Mouse (Mus musculus): ENCODE data around the gene Gtpbp1.

DNA sequence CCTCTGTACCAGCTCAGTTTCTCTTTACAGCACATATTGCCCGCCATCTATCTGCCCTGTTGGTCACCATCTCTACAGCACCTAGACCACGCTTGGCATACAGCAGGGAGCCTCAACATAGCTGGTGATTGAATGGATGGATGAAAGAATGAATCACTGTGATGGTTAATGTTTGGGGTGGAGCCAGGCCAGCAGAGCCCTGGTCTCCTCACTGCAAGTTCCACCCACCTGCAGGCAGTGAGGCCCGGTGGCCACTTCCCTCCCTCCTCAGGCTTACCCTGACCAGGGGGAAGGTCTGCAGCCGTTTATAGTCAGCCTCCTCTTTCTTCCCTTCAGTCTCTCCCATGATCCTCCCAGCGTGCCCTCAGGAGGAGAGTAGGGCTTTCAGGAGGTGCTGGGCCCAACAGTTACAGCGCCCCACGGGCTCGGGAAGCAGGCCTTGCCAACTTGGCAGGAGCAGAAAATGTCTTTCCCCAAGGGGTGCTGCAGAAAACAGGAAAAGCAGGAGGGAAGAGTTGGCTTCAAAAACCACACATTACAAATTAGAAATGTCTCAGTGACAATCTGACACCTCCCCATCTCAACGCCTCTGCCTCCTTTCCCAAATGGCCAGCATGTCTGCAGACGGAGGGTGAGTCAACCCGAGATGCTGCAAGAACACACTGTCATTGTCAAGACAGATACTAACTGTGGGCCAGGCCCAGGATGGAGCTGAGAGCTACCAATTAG lies 74.1 kb downstream of the Gtpbp1 start:
- no peak for TF ChIP-seq CTCF (IDR thresholded peaks at IDR 0.05; ENCODE audit: borderline replicate concordance, extremely low read depth, insufficient read depth, insufficient read length)
- no peak for TF ChIP-seq POLR2A (IDR thresholded peaks at IDR 0.05; ENCODE audit: borderline replicate concordance, extremely low read depth, insufficient read depth, insufficient read length, poor library complexity, severe bottlenecking)
